Mouse (Mus musculus) G1E (cell line): ENCODE data around the gene Agl.

Source experiments
- CTCF ChIP-seq: IDR thresholded peaks from 2 replicates; pipeline ENCODE4 v1.5.1; 2012; ENCODE audit warnings: low read depth, low read length, inconsistent platforms, mixed read lengths
- GATA1 ChIP-seq: IDR thresholded peaks from 2 replicates; pipeline ENCODE4 v1.6.1; 2012; ENCODE audit warnings: borderline replicate concordance, low read length, inconsistent platforms, mixed read lengths
- TAL1 ChIP-seq: conservative IDR thresholded peaks from 2 replicates; pipeline ENCODE4 v1.6.1; 2012; ENCODE audit warnings: low read depth, low read length, inconsistent platforms, mixed read lengths

DNA sequence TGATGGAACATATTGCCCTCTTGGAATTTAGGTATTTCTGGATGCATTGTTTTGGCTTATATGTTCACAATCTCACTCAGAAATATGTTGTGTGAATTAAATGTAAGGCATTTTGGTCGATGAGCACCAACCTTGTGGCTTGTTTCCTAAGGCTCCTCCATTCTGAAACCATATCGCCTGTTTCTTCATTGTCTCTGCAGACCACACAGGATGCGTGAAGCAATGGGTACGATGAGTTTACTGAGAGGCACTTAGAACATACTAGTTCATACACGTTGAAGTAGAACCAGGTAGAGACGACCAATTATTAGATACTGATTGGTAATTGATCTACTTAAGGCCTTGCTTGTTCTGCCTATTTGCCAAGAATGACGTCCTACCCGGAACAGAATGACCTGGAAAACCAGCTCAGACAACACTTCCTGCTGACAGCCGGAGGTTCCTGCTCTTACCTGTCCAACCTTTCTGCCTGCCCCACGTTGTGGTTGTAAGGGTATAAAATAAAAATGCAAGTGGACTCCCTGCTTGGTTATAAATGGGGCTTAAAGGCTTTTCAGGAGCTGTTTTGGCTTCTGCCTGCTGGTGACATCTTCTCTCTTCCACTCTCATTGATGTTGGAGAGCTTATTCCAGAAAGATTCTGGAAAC, 21.4 kb upstream of the Agl start:
- TF ChIP-seq GATA1 = no peak
- TF ChIP-seq CTCF = no peak
- no peak for TF ChIP-seq TAL1
